Mouse (Mus musculus) myocyte (in vitro differentiated cells): ENCODE results near the gene Cacna2d2. TPM values are rescaled to one million over a fixed set of nuclear protein-coding genes. Genes with fewer than 3 reads are reported as not detected.

Experiments used
- H3K27me3 ChIP-seq: one replicate; pipeline ENCODE4 v1.6.1; 2011; ENCODE audit not compliant: control insufficient read depth, insufficient read depth, insufficient read length
- H3K36me3 ChIP-seq: one replicate; pipeline ENCODE4 v1.6.1; 2011; ENCODE audit not compliant: control insufficient read depth, insufficient read depth
- H3K4me2 ChIP-seq: one replicate; pipeline ENCODE4 v1.6.1; 2011; ENCODE audit warnings: low read depth, control low read depth
- H3K4me3 ChIP-seq: one replicate; pipeline ENCODE4 v1.5.1; 2011; ENCODE audit warnings: mild to moderate bottlenecking, control low read depth, moderate library complexity
- H3K79me2 ChIP-seq: one replicate; pipeline ENCODE4 v1.6.1; 2011; ENCODE audit not compliant: control insufficient read depth, insufficient read depth
- H3ac ChIP-seq: one replicate; pipeline ENCODE4 v1.6.1; 2011; ENCODE audit not compliant: control insufficient read depth, insufficient read length
- CEBPB ChIP-seq: IDR thresholded peaks from 2 replicates; pipeline ENCODE4 v1.6.1; 2011; ENCODE audit warnings: mild to moderate bottlenecking, moderate library complexity; ENCODE audit not compliant: poor library complexity, insufficient read depth, severe bottlenecking
- E2F4 ChIP-seq: IDR thresholded peaks from one replicate; pipeline ENCODE4 v1.6.1; 2011; ENCODE audit warnings: mild to moderate bottlenecking, control low read depth, moderate library complexity; ENCODE audit not compliant: insufficient read depth
- MAX ChIP-seq: IDR thresholded peaks from one replicate; pipeline ENCODE4 v1.6.1; 2011; ENCODE audit warnings: low read depth, mild to moderate bottlenecking, control low read depth
- MYOD1 ChIP-seq, 3 experiments: IDR thresholded peaks; one replicate each; pipeline ENCODE4 v1.6.1; 2011; ENCODE audit warnings: control low read depth in 2 of 3, low read depth in 2 of 3, mild to moderate bottlenecking in 2 of 3, moderate library complexity in 1 of 3; ENCODE audit not compliant: insufficient read length in 2 of 3, control insufficient read depth in 1 of 3
- MYOG ChIP-seq, 3 experiments: IDR thresholded peaks; one replicate each; pipeline ENCODE4 v1.6.1; 2011; ENCODE audit warnings: control low read depth in 2 of 3, low read depth in 2 of 3, mild to moderate bottlenecking in 2 of 3; ENCODE audit not compliant: insufficient read length in 2 of 3, control insufficient read depth in 1 of 3, insufficient read depth in 1 of 3
- POLR2A ChIP-seq: IDR thresholded peaks from one replicate; pipeline ENCODE4 v1.6.1; 2011; ENCODE audit warnings: low read depth, mild to moderate bottlenecking, control low read depth, moderate library complexity; ENCODE audit not compliant: insufficient read length
- POLR2AphosphoS2 ChIP-seq: IDR thresholded peaks from one replicate; pipeline ENCODE4 v1.6.1; 2011; ENCODE audit warnings: low read depth, control low read depth; ENCODE audit not compliant: insufficient read length
- REST ChIP-seq: IDR thresholded peaks from one replicate; pipeline ENCODE4 v1.6.1; 2011; ENCODE audit warnings: mild to moderate bottlenecking, control low read depth, moderate library complexity; ENCODE audit not compliant: insufficient read depth, insufficient read length
- SRF ChIP-seq: IDR thresholded peaks from one replicate; pipeline ENCODE4 v1.6.1; 2011; ENCODE audit warnings: low read depth; ENCODE audit not compliant: control insufficient read depth, insufficient read length
- TCF12 ChIP-seq: IDR thresholded peaks from one replicate; pipeline ENCODE4 v1.6.1; 2011; ENCODE audit warnings: mild to moderate bottlenecking, control low read depth; ENCODE audit not compliant: poor library complexity, insufficient read depth, severe bottlenecking
- TCF3 ChIP-seq: IDR thresholded peaks from one replicate; pipeline ENCODE4 v1.6.1; 2011; ENCODE audit warnings: low read depth, control low read depth; ENCODE audit not compliant: insufficient read length
- USF1 ChIP-seq: IDR thresholded peaks from one replicate; pipeline ENCODE4 v1.6.1; 2011; ENCODE audit warnings: low read depth, mild to moderate bottlenecking, control low read depth, moderate library complexity
- polyA plus RNA-seq: library from polyadenylated mRNA; unstranded; fragments of >200 nt; fragmentation: generic; extraction: Trizol; gene quantifications from one replicate; pipeline ENCODE4 v1.2.1, GENCODE M21; 2012; ENCODE audit warnings: missing spikeins

Cacna2d2 gene
- polyA plus RNA-seq, 1 experiment, result 0.50 TPM

DNA sequence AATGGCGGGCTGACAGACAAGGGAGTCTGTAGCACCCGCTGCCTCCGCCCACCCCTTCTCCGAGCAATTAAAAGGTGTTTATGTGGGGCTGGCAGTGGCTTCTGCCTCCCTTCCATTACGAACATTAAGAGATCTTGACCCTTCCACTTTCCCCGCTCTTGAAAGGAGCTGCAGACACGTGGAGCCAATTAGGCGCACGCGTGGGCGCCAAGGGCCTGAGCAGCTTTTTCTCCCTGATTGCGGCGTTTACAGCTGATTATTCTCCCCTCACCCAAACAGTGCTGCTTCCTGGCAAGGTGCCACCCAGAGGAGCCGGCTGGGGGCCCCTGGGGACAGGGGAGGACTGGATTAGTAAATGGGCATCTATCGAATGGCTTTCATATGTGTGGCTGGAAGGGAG is 71.0 kb downstream of the Cacna2d2 start:
- Histone ChIP-seq H3K79me2 (no peaks in the 10 kb centered on the region), H3ac (no peak overlapping the region), H3K4me3 (no peak overlapping the region), H3K4me2 (no peak overlapping the region), H3K27me3 (peaks cover 66% of the 10 kb centered on the region), H3K36me3 (no peaks in the 10 kb centered on the region)
- no peak for TF ChIP-seq CEBPB
- no peak for TF ChIP-seq POLR2A
- no peak for TF ChIP-seq TCF3

DNA sequence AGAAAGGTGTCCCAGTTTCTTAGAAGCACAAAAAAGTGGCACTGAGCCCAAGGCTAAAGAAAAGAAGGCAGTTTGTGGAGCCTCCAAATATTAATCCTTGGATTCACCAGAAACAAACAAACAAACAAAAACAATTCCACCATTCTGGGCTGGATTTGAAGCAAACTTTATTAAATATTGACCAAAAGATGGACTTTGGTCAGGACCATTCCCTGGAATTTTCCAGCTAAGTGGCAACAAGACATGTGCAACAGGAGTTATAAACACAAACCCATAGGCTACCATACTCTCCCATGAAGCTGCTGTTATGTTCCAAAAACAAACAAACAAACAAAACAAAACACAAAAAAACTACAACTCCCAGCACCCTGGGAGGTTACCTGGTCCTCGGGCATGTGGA is 74.6 kb downstream of the Cacna2d2 start:
- H3K36me3 ChIP-seq, result no peaks in the 10 kb centered on the region
- no peaks in the 10 kb centered on the region for H3K79me2 ChIP-seq
- H3K4me3 ChIP-seq, result no peak overlapping the region
- no peak for TF ChIP-seq MYOG (IDR thresholded peaks at IDR 0.05; ENCODE audit: control insufficient read depth in 1 of 3, insufficient read depth in 1 of 3, insufficient read length in 2 of 3, low read depth in 2 of 3)
- TF ChIP-seq E2F4, result no peak
- no peak for TF ChIP-seq REST
- no peak for TF ChIP-seq POLR2AphosphoS2
- no peak for TF ChIP-seq POLR2A
- no peak for TF ChIP-seq TCF3
- no peak for TF ChIP-seq USF1
- TF ChIP-seq MAX, result no peak
- TF ChIP-seq CEBPB, result no peak
- TF ChIP-seq SRF, result no peak
- no peak overlapping the region for H3ac ChIP-seq
- peaks cover 66% of the 10 kb centered on the region for H3K27me3 ChIP-seq
- H3K4me2 ChIP-seq, result no peak overlapping the region

DNA sequence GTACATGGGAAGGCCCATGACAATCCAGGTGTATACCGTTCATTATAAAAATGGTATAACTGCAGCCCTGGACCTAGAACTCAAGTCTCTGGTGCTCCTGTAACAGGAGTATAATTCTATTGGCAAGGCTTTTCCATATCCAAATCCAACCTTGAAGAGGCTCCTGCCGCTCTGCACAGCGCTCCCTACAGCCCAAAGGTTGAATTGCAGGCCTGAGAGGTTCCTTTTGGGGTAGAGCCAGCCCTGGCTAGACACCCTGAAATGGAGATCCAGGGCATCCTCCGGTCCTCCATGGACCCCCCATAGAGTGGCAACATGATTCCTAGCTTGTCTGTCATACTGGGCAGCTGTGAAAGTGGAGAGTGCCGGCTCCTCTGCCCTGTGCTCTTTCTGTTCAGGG is 79.6 kb downstream of the Cacna2d2 start:
- TF ChIP-seq POLR2A, result no peak
- no peak for TF ChIP-seq MYOG (IDR thresholded peaks at IDR 0.05; ENCODE audit: control insufficient read depth in 1 of 3, insufficient read depth in 1 of 3, insufficient read length in 2 of 3, low read depth in 2 of 3)
- TF ChIP-seq CEBPB, result no peak
- no peak for TF ChIP-seq USF1
- TF ChIP-seq TCF3, result no peak
- TF ChIP-seq E2F4, result no peak
- no peak for TF ChIP-seq REST
- no peak for TF ChIP-seq MAX
- TF ChIP-seq TCF12, result no peak
- TF ChIP-seq MYOD1 (IDR thresholded peaks at IDR 0.05; ENCODE audit: control insufficient read depth in 1 of 3, insufficient read length in 2 of 3, low read depth in 2 of 3), result no peak
- TF ChIP-seq POLR2AphosphoS2, result no peak
- no peak for TF ChIP-seq SRF
- Histone ChIP-seq H3K4me3 (no peak overlapping the region), H3K79me2 (no peaks in the 10 kb centered on the region), H3K4me2 (no peak overlapping the region), H3K27me3 (peaks cover 58% of the 10 kb centered on the region), H3K36me3 (no peaks in the 10 kb centered on the region), H3ac (no peak overlapping the region)

DNA sequence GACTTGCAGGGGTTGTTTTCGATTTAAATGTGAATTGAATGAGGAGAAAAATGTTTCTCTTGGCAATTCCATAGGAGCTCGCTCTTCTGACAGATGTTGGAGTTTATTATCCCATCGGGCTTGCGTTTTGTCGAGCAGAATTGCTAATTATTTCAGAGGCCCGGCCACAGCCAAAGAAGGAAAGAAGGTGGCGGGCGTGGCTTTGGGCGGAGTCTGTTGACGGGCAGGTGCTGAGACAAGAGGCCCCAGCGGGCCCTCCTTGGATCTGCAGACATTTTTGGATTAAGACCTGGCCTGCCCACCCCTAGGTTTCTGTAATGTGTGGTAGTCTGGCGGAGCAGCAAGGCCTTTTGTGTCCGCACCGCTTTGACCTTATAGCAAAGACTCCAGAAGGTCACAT is 80.2 kb downstream of the Cacna2d2 start:
- Histone ChIP-seq H3K79me2 (no peaks in the 10 kb centered on the region), H3ac (no peak overlapping the region), H3K4me3 (no peak overlapping the region), H3K36me3 (no peaks in the 10 kb centered on the region), H3K4me2 (no peak overlapping the region), H3K27me3 (peaks cover 61% of the 10 kb centered on the region)
- no peak for TF ChIP-seq REST
- TF ChIP-seq TCF3, result no peak
- no peak for TF ChIP-seq E2F4
- TF ChIP-seq USF1, result no peak
- TF ChIP-seq POLR2AphosphoS2, result no peak
- TF ChIP-seq MYOD1 (IDR thresholded peaks at IDR 0.05; ENCODE audit: control insufficient read depth in 1 of 3, insufficient read length in 2 of 3, low read depth in 2 of 3), result no peak
- no peak for TF ChIP-seq MAX
- no peak for TF ChIP-seq SRF
- TF ChIP-seq TCF12, result no peak
- TF ChIP-seq POLR2A, result no peak
- TF ChIP-seq CEBPB, result no peak
- no peak for TF ChIP-seq MYOG (IDR thresholded peaks at IDR 0.05; ENCODE audit: control insufficient read depth in 1 of 3, insufficient read depth in 1 of 3, insufficient read length in 2 of 3, low read depth in 2 of 3)

DNA sequence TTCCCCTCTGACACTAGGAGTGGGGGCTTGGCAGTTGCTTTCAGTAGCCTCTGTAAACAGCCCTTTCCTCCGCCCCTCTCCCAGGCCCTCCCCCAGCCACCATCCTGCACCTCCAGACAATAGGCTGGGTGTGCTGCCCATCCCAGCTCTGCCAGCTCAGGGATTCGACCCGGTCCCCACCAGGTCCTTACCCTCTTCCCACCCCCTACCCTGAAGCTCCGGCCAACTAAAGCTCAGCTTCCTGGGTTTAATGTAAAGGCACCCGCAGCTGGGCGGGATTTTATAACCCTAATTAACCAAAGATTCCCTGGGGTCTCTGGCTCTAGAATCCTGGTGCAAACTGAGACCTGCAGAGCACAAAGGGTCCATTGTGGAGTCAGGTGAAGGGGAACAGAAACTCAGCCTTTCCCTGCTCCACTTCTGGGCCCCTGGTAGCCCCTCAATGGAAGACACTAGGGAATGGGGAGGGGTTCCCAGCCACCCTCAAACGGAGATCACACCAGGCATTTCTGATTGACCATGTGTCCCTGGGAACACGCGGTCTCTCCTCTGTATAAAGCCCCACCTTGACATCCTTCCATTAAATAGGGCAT is 81.2 kb downstream of the Cacna2d2 start:
- H3K4me3 ChIP-seq, result no peak overlapping the region
- H3K27me3 ChIP-seq, result peaks cover 63% of the 10 kb centered on the region
- H3K4me2 ChIP-seq, result no peak overlapping the region
- H3ac ChIP-seq, result no peak overlapping the region
- no peaks in the 10 kb centered on the region for H3K36me3 ChIP-seq
- TF ChIP-seq TCF12, result no peak
- no peak for TF ChIP-seq REST
- TF ChIP-seq POLR2A, result no peak
- TF ChIP-seq MYOD1 (IDR thresholded peaks at IDR 0.05; ENCODE audit: control insufficient read depth in 1 of 3, insufficient read length in 2 of 3, low read depth in 2 of 3), result no peak
- no peak for TF ChIP-seq POLR2AphosphoS2
- no peak for TF ChIP-seq SRF
- no peak for TF ChIP-seq MAX
- no peak for TF ChIP-seq MYOG (IDR thresholded peaks at IDR 0.05; ENCODE audit: control insufficient read depth in 1 of 3, insufficient read depth in 1 of 3, insufficient read length in 2 of 3, low read depth in 2 of 3)
- H3K79me2 ChIP-seq, result no peaks in the 10 kb centered on the region
